Mouse (Mus musculus) ES-E14 (cell line): ENCODE data around the gene Rps6ka5. TPM values are rescaled to one million over a fixed set of nuclear protein-coding genes. Genes with fewer than 3 reads are reported as not detected.

Source experiments
- DNase-seq: peaks from one replicate; pipeline ENCODE4 v3.0.0-alpha.2; 2013; ENCODE audit warnings: low read depth, low spot score
- H3K27ac ChIP-seq: 2 replicates; pipeline ENCODE4 v1.5.1; 2012; ENCODE audit warnings: low read depth, mild to moderate bottlenecking, low read length, moderate library complexity, mixed read lengths; ENCODE audit not compliant: poor library complexity, insufficient read depth, severe bottlenecking
- H3K36me3 ChIP-seq: 2 replicates; pipeline ENCODE4 v1.6.1; 2012; ENCODE audit warnings: mild to moderate bottlenecking, low read length, moderate library complexity, mixed read lengths; ENCODE audit not compliant: control insufficient read depth, poor library complexity, insufficient read depth, severe bottlenecking
- H3K4me1 ChIP-seq, 2 experiments: fragments of 150-350 bp in 1 of 2; sonication (generic) in 1 of 2; 2 replicates each; pipeline ENCODE4 v1.6.1; 2012; ENCODE audit warnings: low read length in 2 of 2, mild to moderate bottlenecking in 1 of 2, mixed read lengths in 1 of 2; ENCODE audit not compliant: control insufficient read depth in 2 of 2, insufficient read depth in 2 of 2, poor library complexity in 1 of 2
- H3K4me3 ChIP-seq, 2 experiments: fragments of 150-350 bp in 1 of 2; sonication (generic) in 1 of 2; 2 replicates each; pipeline ENCODE4 v1.5.1; 2012; ENCODE audit warnings: low read length in 2 of 2, low read depth in 1 of 2, mild to moderate bottlenecking in 1 of 2, mixed read lengths in 1 of 2; ENCODE audit not compliant: insufficient read depth in 1 of 2, poor library complexity in 1 of 2, severe bottlenecking in 1 of 2
- H3K9ac ChIP-seq: 2 replicates; pipeline ENCODE4 v1.6.1; 2012; ENCODE audit warnings: low read depth, mild to moderate bottlenecking, low read length, mixed read lengths; ENCODE audit not compliant: poor library complexity, insufficient read depth, severe bottlenecking
- H3K9me3 ChIP-seq: fragments of 150-350 bp; sonication (generic); 2 replicates; pipeline ENCODE4 v1.6.1; 2012; ENCODE audit warnings: low read depth, mild to moderate bottlenecking, low read length; ENCODE audit not compliant: control insufficient read depth, insufficient read depth
- CHD2 ChIP-seq: IDR thresholded peaks from 2 replicates; pipeline ENCODE4 v1.6.1; 2014; ENCODE audit warnings: mild to moderate bottlenecking, low read depth, low read length, inconsistent platforms
- HCFC1 ChIP-seq: IDR thresholded peaks from 2 replicates; pipeline ENCODE4 v1.6.1; 2012; ENCODE audit warnings: low read length, inconsistent platforms, borderline replicate concordance; ENCODE audit not compliant: insufficient read depth
- MAFK ChIP-seq: IDR thresholded peaks from 2 replicates; pipeline ENCODE4 v1.6.1; 2014; ENCODE audit warnings: mild to moderate bottlenecking, low read depth, low read length, inconsistent platforms; ENCODE audit not compliant: insufficient read depth
- ZC3H11A ChIP-seq: IDR thresholded peaks from 2 replicates; pipeline ENCODE4 v1.6.1; 2012; ENCODE audit warnings: low read depth, mild to moderate bottlenecking, inconsistent platforms, low read length, borderline replicate concordance
- ZNF384 ChIP-seq: IDR thresholded peaks from 2 replicates; pipeline ENCODE4 v1.6.1; 2012; ENCODE audit warnings: low read depth, low read length, inconsistent platforms
- in situ Hi-C, 2 experiments: fragments of 600-800 bp; cut with MboI; formaldehyde crosslinking; loops; one replicate each; pipeline ENCODE4 v1.15.1; 2025; ENCODE audit warnings: low sequenced_read_pairs in 2 of 2, inconsistent platforms in 1 of 2; ENCODE audit not compliant: unreplicated experiment in 2 of 2
- total RNA-seq: library from RNA; depleted of rRNA; stranded (reverse); fragments of 300-350 nt; gene quantifications from 2 replicates; pipeline ENCODE4 v1.2.3, GENCODE M21; 2012

The Rps6ka5 gene
- total RNA-seq, 1 experiment, result 5.5 TPM

GRCm38 (mm10) chr12:100531740-100532139, 195.0 kb downstream of the Rps6ka5 start:
- Histone ChIP-seq H3K9ac (no peak overlapping the region), H3K4me1 (peaks cover 20 to 49% of the 10 kb centered on the region in 2 experiments), H3K4me3 (no peak overlapping the region), H3K27ac (no peak overlapping the region), H3K9me3 (no peaks in the 10 kb centered on the region), H3K36me3 (no peaks in the 10 kb centered on the region)
- no peak for TF ChIP-seq CHD2
- DNase-seq, result no peak
- in situ Hi-C loops, result no loop called here

- in situ Hi-C loops, result no loop called here
- Histone ChIP-seq H3K27ac (no peak overlapping the region), H3K4me1 (peaks cover 20 to 47% of the 10 kb centered on the region in 2 experiments), H3K9ac (no peak overlapping the region), H3K9me3 (no peaks in the 10 kb centered on the region), H3K36me3 (no peaks in the 10 kb centered on the region), H3K4me3 (no peak overlapping the region)
- DNase-seq, result no peak
- TF ChIP-seq MAFK (no peak), ZNF384 (no peak), CHD2 (no peak), HCFC1 (no peak), ZC3H11A (no peak)
Observed at GRCm38 (mm10) chr12:100530871-100531270, 195.9 kb downstream of the Rps6ka5 start.

DNA sequence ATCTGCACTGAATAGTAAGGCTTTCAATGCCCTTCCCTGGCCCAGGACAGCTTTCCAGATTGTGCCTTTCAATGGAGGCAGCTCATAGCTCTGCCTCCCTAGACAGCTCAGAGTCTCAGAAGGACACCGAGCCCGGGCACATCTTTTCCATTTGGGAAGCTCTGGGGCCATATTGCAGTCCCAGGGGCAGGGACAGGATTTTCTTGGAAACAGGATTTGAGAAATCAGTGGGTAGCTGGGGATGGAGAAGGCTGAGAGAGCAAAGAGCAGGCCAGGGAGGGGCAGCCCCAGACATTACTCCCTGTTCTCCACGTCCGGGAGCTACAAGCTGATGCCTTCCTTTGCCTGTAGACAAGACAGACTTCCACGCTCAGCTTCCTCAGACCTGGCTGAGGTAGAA, 197.1 kb downstream of the Rps6ka5 start:
- no peak for DNase-seq
- H3K4me1 ChIP-seq, result peaks cover 10 to 45% of the 10 kb centered on the region in 2 experiments; a peak in 3 of 4 replicates
- no peaks in the 10 kb centered on the region for H3K36me3 ChIP-seq
- no peaks in the 10 kb centered on the region for H3K9me3 ChIP-seq
- H3K9ac ChIP-seq, result no peak overlapping the region
- TF ChIP-seq CHD2 (no peak), HCFC1 (no peak), MAFK (no peak), ZNF384 (no peak), ZC3H11A (no peak)
- in situ Hi-C loops, result no loop called here
- no peak overlapping the region for H3K4me3 ChIP-seq
- peak overlapping the region; percentile 47; the same call in 1 of the 2 replicates for H3K27ac ChIP-seq

DNA sequence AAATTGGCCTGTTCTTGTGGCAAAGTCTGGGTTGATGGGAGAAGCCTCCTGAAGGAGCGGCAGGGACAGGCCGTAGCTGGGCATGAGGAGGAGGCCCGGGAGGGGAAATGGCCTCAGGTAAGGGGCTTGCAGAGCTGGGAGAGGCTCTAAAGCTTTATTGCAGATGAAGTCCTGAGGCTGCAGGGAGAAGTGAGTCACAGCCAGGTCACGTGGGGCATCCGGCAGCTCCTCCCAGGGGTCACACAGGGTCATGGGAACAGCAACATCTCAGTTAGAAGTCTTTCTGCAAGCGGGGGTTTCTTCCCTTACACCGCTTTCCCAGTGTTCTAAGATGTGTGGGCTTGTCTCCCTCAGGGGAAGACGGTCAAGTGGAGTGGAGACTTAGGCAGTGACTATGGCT, 197.6 kb downstream of the Rps6ka5 start:
- Histone ChIP-seq H3K4me1 (peaks cover 9 to 42% of the 10 kb centered on the region in 2 experiments; a peak in 3 of 4 replicates), H3K4me3 (no peak overlapping the region), H3K9me3 (no peaks in the 10 kb centered on the region), H3K9ac (no peak overlapping the region), H3K36me3 (no peaks in the 10 kb centered on the region), H3K27ac (peak overlapping the region; percentile 47; the same call in 1 of the 2 replicates)
- in situ Hi-C loops, result no loop called here
- no peak for TF ChIP-seq ZC3H11A
- no peak for TF ChIP-seq ZNF384
- no peak for TF ChIP-seq CHD2
- TF ChIP-seq MAFK, result no peak
- no peak for TF ChIP-seq HCFC1
- DNase-seq, result no peak

- Histone ChIP-seq H3K36me3 (no peaks in the 10 kb centered on the region), H3K9me3 (no peaks in the 10 kb centered on the region), H3K4me3 (no peak overlapping the region), H3K4me1 (peaks cover 8 to 41% of the 10 kb centered on the region in 2 experiments; a peak in 3 of 4 replicates), H3K27ac (no peak overlapping the region), H3K9ac (no peak overlapping the region)
- in situ Hi-C loops, result no loop called here
- no peak for DNase-seq
- no peak for TF ChIP-seq CHD2
- no peak for TF ChIP-seq ZC3H11A
- no peak for TF ChIP-seq ZNF384
- no peak for TF ChIP-seq HCFC1
- TF ChIP-seq MAFK, result no peak
Observed at GRCm38 (mm10) chr12:100528246-100528645, 198.5 kb downstream of the Rps6ka5 start.
